Mouse (Mus musculus): ENCODE data around the gene Pdha1.

The Pdha1 gene

DNA sequence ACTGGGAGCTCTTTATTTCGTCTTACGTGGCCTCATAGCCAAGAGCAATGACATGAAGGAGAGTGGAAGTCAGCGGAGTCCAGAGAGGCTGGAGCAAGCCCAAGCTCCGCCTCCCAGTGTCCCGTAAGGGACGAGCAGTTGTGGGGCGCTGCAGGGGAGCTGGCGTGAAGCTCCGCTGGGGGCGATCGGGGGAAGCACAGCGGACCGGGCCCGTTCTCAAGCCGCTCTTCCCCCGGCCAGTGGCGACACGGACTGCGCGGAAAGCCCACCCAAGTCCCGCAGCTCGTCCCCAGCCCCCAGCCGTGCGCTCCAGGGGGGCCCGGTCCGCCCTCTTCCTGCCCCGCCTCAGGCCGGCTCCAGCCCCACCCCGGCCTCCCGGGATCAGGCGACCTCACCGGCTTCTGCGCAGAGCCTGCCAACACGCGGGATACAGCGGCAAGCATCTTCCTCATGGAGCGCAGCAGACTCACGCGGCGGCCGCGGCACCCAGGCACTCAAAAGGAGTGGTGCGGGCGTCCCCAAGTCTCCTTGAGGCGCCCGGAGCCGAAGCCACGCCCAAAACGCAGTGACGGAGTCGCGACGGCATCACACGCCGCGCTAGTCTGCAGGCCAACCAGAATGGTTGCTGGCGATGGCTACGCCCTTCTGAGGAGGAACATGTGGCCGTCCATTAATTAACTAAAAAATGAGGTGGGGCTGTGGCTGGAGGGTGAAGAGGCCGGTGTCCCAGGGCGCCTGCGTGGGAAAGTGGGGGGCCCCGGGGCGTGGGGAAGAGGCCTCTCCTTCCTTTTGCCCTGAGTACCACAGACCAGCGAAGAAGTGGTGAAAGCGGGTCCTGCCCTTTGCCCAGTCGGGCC, at the start of gene Pdha1:
Gene Pdha1, minus strand, starts transcription at position 553 of the 857 bp plus-strand sequence.
- DNase-seq = peak; percentile 90

DNA sequence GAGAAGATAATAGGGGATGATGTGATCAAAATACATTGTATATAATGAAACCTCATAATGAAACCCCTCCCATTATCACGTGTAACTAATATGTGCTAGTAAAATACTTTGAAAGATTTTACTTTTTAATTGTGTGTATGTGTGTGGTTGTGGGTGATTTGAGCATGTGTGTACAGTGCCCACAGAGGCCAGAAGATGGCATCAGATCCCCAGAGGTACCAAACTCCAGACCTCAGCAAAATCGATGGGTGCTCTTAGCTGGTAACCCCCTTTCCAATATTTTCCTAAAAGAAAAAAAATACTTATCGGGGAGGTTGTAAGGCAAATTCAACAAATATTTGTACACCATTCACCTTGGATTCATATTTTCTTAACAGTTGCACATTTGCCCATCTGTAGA, 40.8 kb upstream of the Pdha1 start:
- peak in 1 of 2 experiments; percentile 15 for DNase-seq

DNA sequence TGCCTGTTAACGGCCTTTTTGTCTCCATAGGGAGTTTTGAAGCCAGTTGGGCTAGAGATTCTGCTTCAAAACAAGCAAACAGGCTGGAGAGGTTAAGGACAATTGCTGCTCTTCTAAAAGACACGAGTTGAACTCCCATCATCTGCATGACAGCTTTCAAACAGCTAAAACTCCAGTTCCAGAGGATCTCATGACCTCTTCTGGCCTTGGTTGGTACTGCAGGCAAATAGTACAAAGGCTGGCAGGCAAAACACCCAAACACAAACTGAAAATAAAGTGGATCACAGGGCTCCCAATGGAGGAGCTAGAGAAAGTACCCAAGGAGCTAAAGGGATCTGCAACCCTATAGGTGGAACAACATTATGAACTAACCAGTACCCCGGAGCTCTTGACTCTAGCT, 31.9 kb upstream of the Pdha1 start:
- DNase-seq = peak; percentile 62 to 82

DNA sequence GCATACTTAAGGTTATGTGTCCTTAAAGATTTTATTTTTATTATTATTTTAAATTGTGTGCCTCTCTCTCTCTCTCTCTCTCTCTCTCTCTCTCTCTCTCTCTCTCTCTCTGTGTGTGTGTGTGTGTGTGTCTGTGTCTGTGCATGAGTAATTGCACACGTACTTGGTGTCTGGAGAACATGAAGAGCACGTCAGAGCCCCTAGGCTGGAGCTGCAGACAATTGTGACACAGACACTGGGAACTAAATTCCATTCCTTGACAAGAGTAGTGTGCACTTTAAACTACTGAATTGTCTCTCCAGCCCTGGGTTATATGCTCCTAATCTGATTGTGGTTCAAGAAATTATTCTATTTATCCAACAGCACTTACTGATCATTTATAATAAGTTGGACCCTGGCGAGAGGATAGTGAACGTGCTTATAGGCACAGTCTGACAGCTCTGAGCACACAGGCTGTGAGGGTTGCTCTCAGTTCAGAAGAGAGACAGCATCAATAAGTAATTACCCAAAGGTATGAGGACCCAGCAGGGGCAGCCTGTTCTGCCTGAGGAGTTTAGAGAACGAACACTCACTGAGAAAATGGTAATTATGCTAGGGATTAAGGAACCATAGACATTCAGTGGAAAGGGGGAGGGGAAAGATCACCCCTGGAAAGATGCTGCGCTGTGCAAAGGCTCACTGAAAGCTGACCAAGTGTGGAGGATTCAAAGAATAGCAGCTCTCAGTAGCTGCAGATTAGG, 28.2 kb upstream of the Pdha1 start:
- DNase-seq = no peak

DNA sequence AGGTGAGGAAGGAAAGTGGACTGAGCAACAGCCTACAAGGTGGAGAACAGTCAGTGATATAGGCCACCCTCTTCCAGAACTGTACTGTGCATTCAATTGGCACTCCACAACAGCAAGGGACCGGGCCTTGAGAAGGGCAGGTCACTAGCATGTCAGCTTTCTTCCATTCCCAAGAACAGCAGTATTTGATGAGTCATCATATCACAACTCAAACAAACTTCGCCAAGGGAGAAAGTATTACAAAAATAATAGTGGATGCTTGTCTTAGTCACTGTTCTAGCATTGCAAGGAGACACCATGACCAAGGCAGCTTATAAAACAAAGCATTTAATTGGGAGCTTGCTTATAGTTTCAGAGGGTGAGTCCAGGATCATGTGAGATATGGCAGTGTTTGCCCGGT, 26.0 kb upstream of the Pdha1 start:
- DNase-seq = no peak

DNA sequence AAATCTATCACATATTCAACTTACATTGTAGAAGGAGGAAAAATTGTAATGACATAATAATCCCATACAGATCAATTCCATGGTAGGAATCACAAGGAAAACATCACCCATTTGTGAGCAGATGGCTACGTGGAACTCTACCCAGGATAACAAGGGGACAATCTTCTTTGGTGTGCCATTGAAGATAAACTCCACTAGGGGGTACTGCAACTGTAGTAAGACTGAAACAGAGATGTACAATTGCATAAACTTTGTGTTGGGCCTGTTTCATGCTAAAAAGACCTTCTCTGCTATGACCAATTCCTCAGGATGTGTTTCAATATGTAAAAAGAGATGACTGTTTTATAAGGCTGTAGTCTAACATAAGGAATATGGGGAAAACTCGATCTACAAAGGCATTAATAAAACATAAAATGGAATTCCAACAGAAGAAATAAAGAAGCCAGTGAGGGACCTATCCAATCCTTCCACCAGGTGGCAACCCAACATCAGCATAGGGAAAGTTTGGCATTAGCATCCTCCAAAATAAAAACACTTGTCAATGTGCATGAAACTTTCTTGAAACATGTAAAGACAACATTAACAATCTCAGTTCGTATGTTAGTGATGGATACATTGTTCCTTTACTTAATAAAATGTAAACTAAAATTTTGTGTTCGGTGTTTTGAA, 15.1 kb upstream of the Pdha1 start:
- peak in 1 of 2 experiments; percentile 48 for DNase-seq

DNA sequence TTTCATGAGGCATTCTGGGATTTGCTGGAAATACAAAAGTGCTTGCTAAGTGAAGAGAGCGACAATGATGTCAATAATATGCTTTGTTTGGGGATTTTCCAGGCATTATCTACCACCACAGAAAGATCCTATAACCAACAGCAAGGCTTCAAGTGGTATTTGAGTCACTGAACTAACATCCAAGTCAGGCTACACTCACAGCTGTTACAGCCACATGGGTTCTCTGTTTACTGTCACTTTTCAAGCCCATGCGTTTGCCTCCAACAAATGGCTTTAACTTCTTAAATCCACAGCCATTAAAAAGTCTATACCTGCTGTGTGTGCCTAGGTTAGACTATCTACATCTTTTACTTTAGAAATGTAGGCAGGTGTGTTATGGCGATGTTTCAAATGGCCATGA, 10.6 kb upstream of the Pdha1 start:
- no peak for DNase-seq

DNA sequence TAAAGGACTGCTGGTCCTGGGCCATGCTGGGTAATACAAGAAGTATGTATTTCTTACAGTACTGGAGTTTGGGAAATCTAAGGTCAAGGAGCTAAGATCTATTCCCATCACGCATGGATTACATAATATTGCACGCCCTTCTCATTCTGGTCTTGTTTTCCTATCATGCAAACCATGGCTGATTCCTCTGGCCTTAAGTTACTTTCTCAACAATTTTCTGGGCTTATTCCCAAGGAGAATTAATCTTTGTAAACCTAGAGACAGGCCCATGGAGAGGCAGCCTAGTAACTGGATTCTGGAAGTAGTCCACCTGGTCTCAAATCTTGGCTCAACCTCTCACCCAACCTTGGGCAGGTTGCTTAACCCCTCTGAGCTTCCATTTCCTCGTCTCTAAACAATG, 9.2 kb upstream of the Pdha1 start:
- DNase-seq = no peak

DNA sequence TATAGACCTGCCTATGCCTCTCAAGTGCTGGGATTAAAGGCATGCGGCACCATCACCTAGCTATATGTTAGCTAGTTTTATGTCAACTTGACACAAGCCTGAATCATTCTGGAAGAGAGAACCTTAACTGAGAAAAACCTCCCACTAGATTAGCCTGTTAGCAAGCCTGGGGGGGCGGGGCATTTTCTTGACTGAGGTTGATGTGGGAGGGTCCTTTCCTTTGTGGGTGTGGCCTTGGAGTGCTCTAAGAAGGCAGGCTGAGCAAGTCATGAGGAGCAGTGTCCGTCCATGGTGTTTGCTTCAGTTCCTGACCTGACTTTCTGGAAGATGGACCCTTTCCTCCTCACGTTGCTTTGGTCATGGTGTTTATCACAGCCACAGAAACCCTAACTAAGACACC, 8.6 kb upstream of the Pdha1 start:
- DNase-seq = no peak

DNA sequence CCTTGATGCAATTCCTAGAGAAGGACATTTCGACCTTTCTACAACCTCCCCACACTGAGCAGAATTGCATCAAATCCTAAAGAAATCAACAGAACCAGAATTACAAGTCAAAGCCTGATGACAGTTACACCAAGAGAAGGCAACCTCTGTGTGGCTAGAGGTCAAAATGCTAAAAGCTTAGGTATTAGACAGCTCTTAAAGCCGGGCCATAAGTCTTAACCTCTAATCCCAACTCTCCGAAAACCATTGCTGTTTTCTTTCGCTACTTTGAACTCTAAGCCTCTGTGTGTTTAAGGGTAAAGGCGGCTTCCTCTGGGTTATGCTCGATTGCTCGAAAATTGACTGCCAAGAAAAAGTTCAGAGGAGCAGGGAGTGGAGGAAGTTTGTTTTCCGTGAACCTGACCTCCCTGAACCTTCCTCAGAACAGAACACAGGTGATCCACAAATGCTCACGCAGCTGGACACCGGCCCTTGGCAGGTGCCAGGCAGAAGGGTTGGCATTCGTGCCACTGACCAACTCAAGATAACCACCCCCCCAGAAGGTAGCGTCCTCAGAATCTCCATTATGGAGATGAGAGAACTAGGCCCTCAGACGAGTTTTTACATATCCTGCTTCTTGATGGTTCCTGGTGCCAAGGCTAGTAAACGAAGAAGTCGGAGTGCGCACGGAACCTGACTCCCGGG, 894 bp downstream of the Pdha1 start:
- DNase-seq = peak; percentile 55 to 59

DNA sequence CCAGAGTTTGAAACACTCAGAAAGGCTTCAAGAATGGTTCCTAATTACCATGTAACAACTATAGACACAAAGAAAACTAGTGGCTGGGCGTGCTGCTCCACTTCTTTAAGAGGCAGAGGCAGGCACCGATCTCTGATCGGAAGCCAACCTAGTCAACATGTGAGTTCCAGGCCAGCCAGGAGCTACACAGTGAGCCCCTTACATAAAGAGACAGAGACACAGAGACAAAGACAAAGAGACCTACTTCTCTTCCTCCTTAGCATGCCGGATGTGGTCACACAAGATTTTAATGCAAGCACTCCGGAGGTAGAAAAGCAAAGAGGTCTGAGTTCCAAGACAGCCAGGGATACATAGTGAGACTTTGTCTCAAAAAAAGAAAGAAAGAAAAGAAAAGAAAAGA, 2.1 kb downstream of the Pdha1 start:
- DNase-seq = no peak

DNA sequence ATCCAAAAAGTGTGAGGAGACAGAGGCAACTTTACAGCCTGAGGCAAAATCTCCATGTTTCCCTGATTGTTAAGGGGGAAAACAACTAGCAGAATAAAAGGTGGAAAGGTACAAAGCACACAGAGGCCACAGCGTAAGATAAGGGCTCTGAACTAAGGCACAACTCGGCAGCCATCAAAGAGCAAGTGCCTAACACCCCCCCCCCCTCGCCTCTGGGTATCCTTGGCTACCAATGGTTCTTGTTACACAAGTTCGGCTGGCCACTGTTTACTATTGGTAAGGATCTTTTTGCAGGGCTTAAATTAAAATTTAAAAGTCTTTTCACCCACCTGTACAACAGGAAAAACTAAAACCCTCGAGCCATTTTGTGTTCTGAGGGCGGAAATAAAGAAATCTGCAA, 2.5 kb downstream of the Pdha1 start:
- no peak for DNase-seq

DNA sequence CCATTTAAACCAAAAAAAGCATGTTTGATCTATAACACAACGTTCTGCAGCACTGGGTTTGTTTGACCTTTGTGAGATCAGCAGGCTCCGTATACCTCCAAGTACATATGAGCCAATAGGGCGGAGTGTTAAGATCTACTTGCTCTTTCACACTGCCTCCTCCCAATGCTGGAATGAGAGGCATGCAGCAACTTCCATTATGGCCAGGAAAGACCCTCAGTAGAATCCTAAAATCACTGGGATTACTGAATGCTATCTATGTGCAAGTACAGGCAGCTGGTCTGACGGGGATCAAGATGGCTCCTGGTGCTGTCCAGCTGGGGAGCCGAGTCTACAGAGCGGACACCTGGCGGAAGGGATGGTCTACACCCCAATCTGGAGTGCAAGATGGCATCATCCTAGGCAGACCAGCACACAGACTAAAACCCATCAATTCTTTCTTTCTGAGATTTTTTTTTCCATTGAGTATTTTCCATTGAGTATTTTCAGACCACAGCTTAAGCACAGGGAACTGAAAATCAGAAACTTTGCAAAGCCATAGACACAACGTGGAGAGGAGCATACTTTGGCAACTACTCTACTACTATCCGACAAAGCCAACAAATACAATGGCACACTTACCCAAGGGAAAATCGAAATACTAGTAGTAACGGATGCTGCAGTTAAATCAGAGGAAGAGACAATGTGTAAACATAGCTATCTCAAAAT, 3.9 kb downstream of the Pdha1 start:
- no peak for DNase-seq

DNA sequence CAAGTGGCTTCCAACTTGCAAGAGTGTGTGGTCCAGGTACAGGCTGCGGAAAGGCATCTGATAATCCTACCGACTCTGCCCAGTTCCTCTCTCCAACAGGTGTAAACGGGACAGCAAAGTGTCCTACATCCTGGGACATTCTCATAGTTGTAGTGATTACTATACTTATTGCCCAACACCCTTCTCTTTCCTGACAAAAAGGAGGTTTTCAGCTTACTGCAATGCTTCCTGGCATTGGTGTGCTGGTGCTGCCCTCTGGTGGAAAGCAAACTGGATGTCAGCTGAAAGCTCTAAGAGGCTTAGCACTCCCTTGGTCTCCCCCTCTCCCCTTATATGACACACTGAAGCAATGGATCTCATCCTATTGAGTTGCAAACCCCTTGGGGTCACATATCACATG, 21.6 kb downstream of the Pdha1 start:
- peak; percentile 38 to 79 for DNase-seq

DNA sequence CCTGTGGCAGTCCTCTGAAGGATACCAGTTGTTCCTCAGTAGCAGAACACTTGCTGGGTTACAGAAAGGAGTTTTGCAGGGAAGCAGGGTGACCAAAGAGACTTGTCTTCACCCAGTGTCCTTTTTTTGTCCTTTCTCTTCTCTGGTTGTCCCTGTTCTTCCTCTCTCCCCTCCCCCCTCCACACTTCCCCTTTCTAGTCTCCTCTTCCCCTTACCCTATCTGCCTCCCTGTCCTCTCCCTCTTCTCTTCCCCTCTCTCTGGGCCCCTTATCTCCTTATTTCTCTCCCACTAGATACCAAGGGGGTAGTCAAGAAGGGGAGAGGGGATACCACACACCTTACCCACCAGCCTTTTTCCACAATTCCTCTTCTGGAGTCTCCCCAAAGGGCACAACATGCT, 22.1 kb downstream of the Pdha1 start:
- no peak for DNase-seq

DNA sequence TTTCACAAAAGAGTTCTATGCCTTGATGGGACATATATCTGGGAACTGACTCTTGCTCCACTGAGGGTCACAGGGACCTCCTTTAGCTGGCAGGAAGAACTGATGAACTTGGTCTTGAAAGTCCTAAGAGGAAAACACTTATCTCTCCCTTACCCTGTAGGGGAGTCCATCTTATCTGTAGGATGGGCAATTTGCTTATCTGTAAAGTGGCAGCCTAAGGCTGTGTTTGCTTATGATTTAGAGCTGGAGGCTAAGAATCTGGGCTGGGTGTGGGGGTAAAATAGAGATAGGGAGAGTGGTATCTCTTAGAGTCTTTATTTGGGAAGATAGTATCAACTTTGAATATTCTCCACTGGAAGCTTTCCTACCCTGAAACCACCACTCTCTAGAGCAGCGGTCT, 24.4 kb downstream of the Pdha1 start:
- no peak for DNase-seq

DNA sequence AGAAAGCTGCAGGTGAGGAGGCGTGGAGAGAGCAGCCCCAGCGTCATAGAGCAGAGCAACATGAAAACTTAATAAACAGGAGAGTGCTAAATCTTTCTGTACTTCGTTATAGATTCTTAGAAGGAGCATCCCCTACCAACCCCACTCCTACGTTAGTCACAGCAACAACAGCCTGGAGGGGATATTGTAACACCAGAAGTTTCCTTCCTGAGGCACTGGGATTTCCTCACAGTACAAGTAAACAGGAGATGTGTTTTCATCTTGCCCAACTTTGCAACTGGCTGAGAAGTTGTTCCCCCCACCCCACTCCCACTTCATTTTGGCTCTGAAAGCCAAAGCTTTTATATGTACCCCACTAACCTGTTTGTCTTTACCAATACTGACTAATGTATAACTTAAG, 30.4 kb downstream of the Pdha1 start:
- DNase-seq = no peak

DNA sequence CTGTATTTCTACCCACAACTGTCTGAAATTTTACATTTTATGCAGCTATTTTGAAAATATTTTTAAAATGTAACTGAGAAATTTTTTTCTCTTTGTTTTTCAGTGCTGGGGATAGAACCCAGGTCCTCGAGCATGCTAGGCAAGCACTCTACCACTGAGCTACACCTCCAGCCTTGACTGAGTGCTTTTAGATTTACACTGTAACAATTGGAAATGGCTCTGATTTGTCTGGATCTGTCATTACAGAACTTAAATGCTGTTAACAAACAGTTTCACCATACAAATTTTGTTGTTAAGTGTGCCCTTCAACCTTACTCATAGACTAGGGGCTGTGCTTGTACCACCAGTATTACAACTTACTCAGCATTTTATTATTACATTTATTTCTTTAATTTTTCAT, 46.2 kb downstream of the Pdha1 start:
- DNase-seq = no peak
